Mouse (Mus musculus) midbrain, embryonic 10.5 days (tissue): ENCODE data around the gene Cryge. TPM values are rescaled to one million over a fixed set of nuclear protein-coding genes. Genes with fewer than 3 reads are reported as not detected.

Experiments used
- DNase-seq: peaks from one replicate; pipeline ENCODE4 v3.0.0-alpha.2; 2017; ENCODE audit warnings: low spot score
- H3K27ac ChIP-seq: fragments of 300-500 bp; sonication (generic); replicated peaks from 2 replicates; pipeline ENCODE4 v1.5.1; 2016; ENCODE audit warnings: mild to moderate bottlenecking
- H3K27me3 ChIP-seq: fragments of 300-500 bp; sonication (generic); 2 replicates; pipeline ENCODE4 v1.6.1; 2016; ENCODE audit warnings: low read depth, mild to moderate bottlenecking; ENCODE audit not compliant: poor library complexity, severe bottlenecking
- H3K36me3 ChIP-seq: fragments of 300-500 bp; sonication (generic); 2 replicates; pipeline ENCODE4 v1.6.1; 2016; ENCODE audit warnings: mild to moderate bottlenecking, moderate library complexity
- H3K4me1 ChIP-seq: fragments of 300-500 bp; sonication (generic); 2 replicates; pipeline ENCODE4 v1.6.1; 2016
- H3K4me3 ChIP-seq: fragments of 300-500 bp; sonication (generic); 2 replicates; pipeline ENCODE4 v1.5.1; 2016; ENCODE audit warnings: mild to moderate bottlenecking, moderate library complexity
- H3K9me3 ChIP-seq: fragments of 300-500 bp; sonication (generic); replicated peaks from 2 replicates; pipeline ENCODE4 v1.6.1; 2016; ENCODE audit warnings: mild to moderate bottlenecking
- WGBS: fragments of 180-500 bp; shearing (Covaris S2); methylation state at CpG from one replicate; pipeline ENCODE4 v1.1.7; 2016; 5-methylcytosine and 5-hydroxymethylcytosine counted together
- polyA plus RNA-seq: library from polyadenylated mRNA; unstranded; fragments of >200 nt; fragmentation: Nextera tagmentation; extraction: Ambion mirVana; gene quantifications from 2 replicates; pipeline ENCODE4 v1.2.1, GENCODE M21; 2016

The Cryge gene
- polyA plus RNA-seq, 1 experiment from 2014 or later: 1.2 TPM

DNA sequence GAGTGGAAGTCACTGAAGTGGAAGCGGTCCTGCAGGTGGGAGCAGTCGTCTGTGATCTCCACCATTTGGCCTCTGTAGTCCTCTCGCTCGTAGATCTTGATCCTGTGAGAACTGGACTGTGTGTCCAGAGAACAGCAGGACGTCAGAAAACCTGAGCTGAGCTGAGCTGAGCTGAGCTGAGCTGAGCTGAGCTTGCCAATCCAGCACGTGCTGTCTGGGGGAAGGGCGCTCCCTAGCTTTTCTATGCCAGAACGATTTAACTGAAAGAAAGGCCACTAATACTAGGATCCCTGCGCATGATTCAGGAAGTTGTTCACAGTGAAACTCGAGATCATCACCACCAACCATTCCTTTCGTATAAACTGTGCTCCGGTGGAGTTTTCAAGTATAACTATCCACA, 2.2 kb downstream of the Cryge start:
- WGBS: 55% methylated on average over 12 of the region's 12 CpGs
- no peak for DNase-seq
- no peaks in the 10 kb centered on the region for H3K9me3 ChIP-seq
- H3K4me1 ChIP-seq: peaks cover 15% of the 10 kb centered on the region
- no peaks in the 10 kb centered on the region for H3K36me3 ChIP-seq
- no peaks in the 10 kb centered on the region for H3K27me3 ChIP-seq
- no peak overlapping the region for H3K4me3 ChIP-seq
- no peak overlapping the region for H3K27ac ChIP-seq

- Histone ChIP-seq H3K9me3 (no peaks in the 10 kb centered on the region), H3K4me1 (peaks cover 8% of the 10 kb centered on the region), H3K36me3 (no peaks in the 10 kb centered on the region), H3K27ac (no peak overlapping the region), H3K4me3 (no peak overlapping the region), H3K27me3 (no peaks in the 10 kb centered on the region)
- no peak for DNase-seq
- 40% methylated on average over 8 of the region's 8 CpGs for WGBS
Measured at GRCm38 (mm10) chr1:65046401-65047109, 4.4 kb downstream of the Cryge start.

GRCm38 (mm10) chr1:65043433-65043832, 7.5 kb downstream of the Cryge start:
- Histone ChIP-seq H3K27me3 (no peaks in the 10 kb centered on the region), H3K4me3 (no peak overlapping the region), H3K4me1 (no peaks in the 10 kb centered on the region), H3K27ac (no peak overlapping the region), H3K36me3 (no peaks in the 10 kb centered on the region), H3K9me3 (no peaks in the 10 kb centered on the region)
- WGBS: 88% methylated on average over 2 of the region's 2 CpGs
- DNase-seq: no peak

DNA sequence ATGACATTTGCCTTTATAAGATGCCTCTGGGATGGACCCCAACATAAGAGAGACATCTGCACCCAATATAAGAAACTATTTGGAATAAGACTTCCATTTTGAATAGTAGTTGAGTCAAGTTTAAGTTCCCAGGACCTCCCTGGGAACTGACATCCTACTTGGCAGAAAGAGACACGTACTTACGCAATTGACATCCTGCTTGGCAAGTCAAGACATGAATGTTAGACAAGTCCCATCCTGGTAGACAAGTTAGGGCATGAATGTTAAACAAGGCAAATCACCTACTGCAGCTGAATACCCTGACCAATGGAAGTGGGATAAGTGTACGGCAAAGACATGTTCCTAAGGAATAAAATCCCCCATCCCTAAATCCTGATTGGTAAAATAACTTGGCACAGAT, 9.1 kb downstream of the Cryge start:
- Histone ChIP-seq H3K4me1 (no peaks in the 10 kb centered on the region), H3K36me3 (no peaks in the 10 kb centered on the region), H3K27ac (no peak overlapping the region), H3K27me3 (no peaks in the 10 kb centered on the region), H3K9me3 (no peaks in the 10 kb centered on the region), H3K4me3 (no peak overlapping the region)
- 90% methylated on average over 3 of the region's 3 CpGs for WGBS
- DNase-seq: no peak

DNA sequence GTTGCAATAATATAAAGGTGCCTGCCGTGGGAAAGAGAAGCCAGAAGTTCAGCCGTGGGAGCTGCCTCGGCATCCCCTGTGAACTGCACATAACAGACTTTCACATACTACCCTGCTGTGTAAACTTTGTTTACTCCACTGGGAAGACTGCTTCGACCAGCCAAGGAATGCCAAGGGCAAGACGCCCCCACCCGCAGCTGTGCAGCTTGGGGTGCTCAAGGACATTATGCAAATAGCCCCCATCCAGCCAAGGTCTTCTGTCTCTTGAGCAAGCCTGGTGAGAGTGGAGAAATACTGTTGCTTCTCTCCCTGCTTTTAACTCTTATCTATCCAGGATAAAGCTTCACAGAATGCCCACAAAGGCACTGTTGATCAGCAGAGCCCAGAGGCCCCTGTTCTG, 10.1 kb downstream of the Cryge start:
- H3K36me3 ChIP-seq: no peaks in the 10 kb centered on the region
- H3K4me3 ChIP-seq: no peak overlapping the region
- H3K27ac ChIP-seq: no peak overlapping the region
- no peaks in the 10 kb centered on the region for H3K4me1 ChIP-seq
- DNase-seq: no peak
- no peaks in the 10 kb centered on the region for H3K9me3 ChIP-seq
- no peaks in the 10 kb centered on the region for H3K27me3 ChIP-seq
- 89% methylated on average over 6 of the region's 6 CpGs for WGBS

DNA sequence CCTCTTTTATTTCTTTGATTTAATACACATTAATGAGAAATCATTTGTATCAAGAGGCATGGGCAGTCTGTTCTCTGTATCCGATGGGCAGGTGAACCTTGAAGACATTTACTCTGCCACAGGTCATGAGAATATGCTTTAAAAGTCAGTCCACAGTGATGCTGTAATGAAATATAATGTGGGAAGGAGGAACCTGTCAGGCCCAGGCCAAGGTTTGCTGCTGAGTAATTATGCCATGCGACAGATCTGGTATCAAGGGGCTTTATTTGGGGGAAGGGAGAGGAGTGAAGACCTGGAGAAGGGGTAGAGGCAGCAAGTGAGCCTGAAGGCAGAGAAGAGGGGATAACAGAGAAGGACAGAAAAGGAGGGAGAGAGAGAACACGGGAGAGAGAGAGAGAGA, 11.3 kb downstream of the Cryge start:
- no peak overlapping the region for H3K4me3 ChIP-seq
- H3K9me3 ChIP-seq: no peaks in the 10 kb centered on the region

DNA sequence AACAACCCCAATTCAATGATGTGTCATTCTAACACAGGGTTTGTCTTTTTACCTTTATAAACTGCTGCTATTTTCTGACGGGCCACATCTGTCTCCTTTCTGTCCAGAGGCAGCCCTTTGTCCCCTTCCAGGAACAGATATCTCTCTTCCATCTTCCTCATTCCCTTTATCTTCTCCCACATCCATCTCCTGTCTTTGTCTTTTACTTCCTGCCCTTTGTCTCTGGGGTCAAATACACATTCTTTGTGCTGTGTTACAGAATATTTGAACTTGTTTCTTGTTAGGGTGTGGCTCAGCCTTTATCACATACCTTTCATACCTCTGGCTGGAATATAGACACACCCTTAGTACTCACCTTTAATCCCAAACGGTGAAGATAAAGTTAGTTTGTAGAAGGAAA, 13.4 kb downstream of the Cryge start:
- no peaks in the 10 kb centered on the region for H3K27me3 ChIP-seq
- DNase-seq: no peak
- WGBS: 79% methylated on average over 2 of the region's 2 CpGs
- H3K27ac ChIP-seq: no peak overlapping the region
- H3K36me3 ChIP-seq: no peaks in the 10 kb centered on the region
- no peaks in the 10 kb centered on the region for H3K4me1 ChIP-seq
- H3K9me3 ChIP-seq: no peaks in the 10 kb centered on the region
- no peak overlapping the region for H3K4me3 ChIP-seq

More for the DNA sequence above, 11.3 kb downstream of the Cryge start:
- Histone ChIP-seq H3K36me3 (no peaks in the 10 kb centered on the region), H3K27ac (no peak overlapping the region), H3K27me3 (no peaks in the 10 kb centered on the region), H3K4me1 (no peaks in the 10 kb centered on the region)
- WGBS: 70% methylated on average over 3 of the region's 3 CpGs
- DNase-seq: no peak

DNA sequence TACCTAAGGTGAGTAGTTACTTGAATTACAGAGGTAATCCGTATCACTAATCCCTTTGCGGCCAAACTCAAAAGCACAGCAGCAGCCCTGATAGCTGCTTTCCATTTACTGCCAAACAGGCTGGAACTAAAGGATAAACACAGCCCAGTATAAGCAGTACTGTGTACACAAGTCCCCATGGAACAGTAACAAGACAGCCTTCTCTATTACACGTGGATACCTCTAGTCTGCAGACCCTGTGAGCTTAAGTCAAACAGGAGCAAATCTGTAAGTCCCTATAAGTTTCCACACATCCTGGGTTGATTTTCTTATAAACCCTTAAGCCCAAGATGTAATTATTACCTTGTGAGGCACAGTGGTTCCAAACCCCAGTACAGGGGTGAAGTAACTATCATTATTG, 15.4 kb downstream of the Cryge start:
- Histone ChIP-seq H3K4me3 (no peak overlapping the region), H3K4me1 (no peaks in the 10 kb centered on the region), H3K27me3 (no peaks in the 10 kb centered on the region), H3K27ac (no peak overlapping the region), H3K9me3 (no peaks in the 10 kb centered on the region), H3K36me3 (no peaks in the 10 kb centered on the region)
- WGBS: 35% methylated on average over 3 of the region's 3 CpGs
- no peak for DNase-seq

DNA sequence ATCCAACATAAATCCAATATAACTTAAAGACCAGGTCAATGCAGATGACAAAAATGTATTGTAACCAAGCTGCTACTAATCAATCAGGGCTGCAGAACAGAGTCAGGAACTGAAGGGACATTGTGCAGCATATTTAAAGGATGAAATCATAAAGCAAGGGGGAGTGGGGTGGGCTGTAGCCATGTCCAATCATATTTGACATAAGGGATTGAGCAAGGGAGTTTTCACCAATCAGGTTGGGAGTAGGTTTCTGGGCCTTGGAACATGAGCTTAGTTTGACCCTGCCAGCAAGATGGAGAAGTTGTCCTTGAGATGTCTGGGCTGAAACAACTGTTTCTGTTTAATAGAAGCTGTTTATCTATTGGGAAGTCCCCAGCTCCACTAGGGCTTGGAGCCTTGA, 18.3 kb downstream of the Cryge start, which contains the start of gene Akr1cl:
Akr1cl (minus strand) TSS at position 119 of the 400 bp plus-strand sequence.
- Histone ChIP-seq H3K4me3 (no peak within 1 kb of the TSS), H3K9me3 (no peaks in the 10 kb centered on the region), H3K36me3 (no peaks in the 10 kb centered on the region), H3K27ac (no peak within 1 kb of the TSS), H3K4me1 (0 out of 2 replicates have a peak, but pooled peaks cover 3% of the 10 kb centered on the region), H3K27me3 (no peaks in the 10 kb centered on the region)
- DNase-seq: no peak

- Histone ChIP-seq H3K27ac (no peak overlapping the region), H3K27me3 (no peaks in the 10 kb centered on the region), H3K9me3 (no peaks in the 10 kb centered on the region), H3K4me3 (no peak overlapping the region), H3K36me3 (no peaks in the 10 kb centered on the region), H3K4me1 (0 out of 2 replicates have a peak, but pooled peaks cover 3% of the 10 kb centered on the region)
- no peak for DNase-seq
- 77% methylated on average over 9 of the region's 9 CpGs for WGBS
Measured at GRCm38 (mm10) chr1:65028206-65028605, 22.7 kb downstream of the Cryge start.

GRCm38 (mm10) chr1:65012726-65013125, 38.2 kb downstream of the Cryge start:
- 82% methylated on average over 4 of the region's 4 CpGs for WGBS
- no peak for DNase-seq

DNA sequence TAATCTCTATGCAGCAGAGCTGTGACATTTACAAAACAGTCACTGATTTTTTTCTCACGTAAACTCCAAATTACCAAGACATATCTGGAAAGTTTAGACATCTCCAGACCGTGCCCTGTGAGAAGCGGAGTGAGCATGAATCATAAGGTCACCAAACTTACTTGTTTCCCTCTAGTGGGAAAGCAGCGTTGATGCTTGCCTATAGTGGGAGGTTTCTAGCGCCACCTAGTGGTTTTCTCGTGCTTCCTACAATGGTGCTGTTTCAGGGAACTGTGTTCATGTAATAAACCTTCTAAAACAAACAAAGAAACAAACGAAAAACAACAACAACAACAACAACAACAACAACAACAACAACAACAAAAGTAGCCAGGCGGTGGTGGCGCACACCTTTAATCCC, 40.8 kb downstream of the Cryge start:
- H3K27me3 ChIP-seq: no peaks in the 10 kb centered on the region
- WGBS: 19% methylated on average over 9 of the region's 9 CpGs
- peak; percentile 68 for DNase-seq
- H3K36me3 ChIP-seq: no peaks in the 10 kb centered on the region
- H3K4me3 ChIP-seq: no peak overlapping the region
- H3K27ac ChIP-seq: no peak overlapping the region
- H3K9me3 ChIP-seq: no peaks in the 10 kb centered on the region
- H3K4me1 ChIP-seq: no peaks in the 10 kb centered on the region

More at GRCm38 (mm10) chr1:65012726-65013125, 38.2 kb downstream of the Cryge start:
- Histone ChIP-seq H3K4me1 (no peaks in the 10 kb centered on the region), H3K4me3 (no peak overlapping the region), H3K27ac (no peak overlapping the region), H3K36me3 (no peaks in the 10 kb centered on the region), H3K9me3 (no peaks in the 10 kb centered on the region), H3K27me3 (no peaks in the 10 kb centered on the region)

- H3K4me3 ChIP-seq: no peak overlapping the region
- no peak for DNase-seq
- H3K27me3 ChIP-seq: no peaks in the 10 kb centered on the region
- no peaks in the 10 kb centered on the region for H3K9me3 ChIP-seq
- H3K27ac ChIP-seq: no peak overlapping the region
- 90% methylated on average over 6 of the region's 6 CpGs for WGBS
- H3K4me1 ChIP-seq: no peaks in the 10 kb centered on the region
- no peaks in the 10 kb centered on the region for H3K36me3 ChIP-seq
Measured at GRCm38 (mm10) chr1:65005575-65005974, 45.4 kb downstream of the Cryge start.
